Mouse (Mus musculus): ENCODE measurements around the gene Sympk.

GRCm38 (mm10) chr7:19067063-19067462, 42.9 kb downstream of the Sympk start:
- TF ChIP-seq EP300 (optimal IDR thresholded peaks at IDR 0.05) (no peak), CTCF (IDR thresholded peaks at IDR 0.05; ENCODE audit: low read depth) (no peak)

All from stomach, postnatal 0 days (tissue).